Mouse (Mus musculus) effector memory CD4-positive, alpha-beta T cell, adult 5 months (primary cell): ENCODE results near the gene Zbtb25. TPM values are rescaled to one million over a fixed set of nuclear protein-coding genes. Genes with fewer than 3 reads are reported as not detected.

Experiments
- polyA plus RNA-seq: library from polyadenylated mRNA; unstranded; fragments of 100-300 nt; shearing (Covaris generic); gene quantifications from one replicate; pipeline ENCODE4 v1.2.1, GENCODE M21; 2017

The Zbtb25 gene
- 170 TPM for polyA plus RNA-seq

DNA sequence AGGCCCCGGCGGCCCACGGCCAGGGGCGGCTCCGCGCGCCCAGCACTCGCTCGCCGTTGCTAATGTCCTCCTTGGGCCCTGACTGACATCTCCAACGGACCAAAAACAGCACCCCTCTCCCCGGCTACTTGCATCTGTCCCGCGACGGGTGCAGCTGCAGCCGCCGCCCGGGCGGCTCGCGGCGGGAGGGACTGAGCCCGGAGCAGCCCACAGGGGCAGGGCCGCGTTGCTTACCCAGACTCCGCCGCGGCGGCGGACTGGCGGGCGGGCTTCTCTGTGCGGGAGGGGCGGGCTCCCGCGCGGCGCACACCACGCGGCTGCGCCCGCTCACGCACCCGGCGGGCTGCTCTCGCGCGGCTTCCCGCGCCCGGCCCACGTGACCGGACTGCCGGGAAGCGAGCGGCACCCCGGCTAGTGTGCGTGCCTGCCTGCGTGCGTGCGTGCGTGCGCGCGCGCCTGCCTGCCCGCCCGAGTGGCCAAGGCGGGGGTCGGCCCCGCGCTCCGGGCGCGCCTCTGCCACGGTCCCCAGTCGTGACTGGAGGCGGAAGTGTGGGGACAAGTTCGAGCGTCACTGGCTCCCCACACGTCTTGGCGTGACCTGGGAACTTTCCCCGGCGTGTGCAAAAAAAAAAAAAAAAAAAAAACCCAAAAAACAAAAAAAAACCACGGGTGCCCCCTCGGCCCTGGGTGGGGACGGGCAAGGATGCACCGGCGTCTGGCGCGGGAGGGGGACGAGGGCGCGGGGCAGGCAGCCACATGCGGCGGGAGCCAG, at the start of gene Zbtb25:
Zbtb25 (minus strand) TSS at position 397 of the 772 bp plus-strand sequence.

DNA sequence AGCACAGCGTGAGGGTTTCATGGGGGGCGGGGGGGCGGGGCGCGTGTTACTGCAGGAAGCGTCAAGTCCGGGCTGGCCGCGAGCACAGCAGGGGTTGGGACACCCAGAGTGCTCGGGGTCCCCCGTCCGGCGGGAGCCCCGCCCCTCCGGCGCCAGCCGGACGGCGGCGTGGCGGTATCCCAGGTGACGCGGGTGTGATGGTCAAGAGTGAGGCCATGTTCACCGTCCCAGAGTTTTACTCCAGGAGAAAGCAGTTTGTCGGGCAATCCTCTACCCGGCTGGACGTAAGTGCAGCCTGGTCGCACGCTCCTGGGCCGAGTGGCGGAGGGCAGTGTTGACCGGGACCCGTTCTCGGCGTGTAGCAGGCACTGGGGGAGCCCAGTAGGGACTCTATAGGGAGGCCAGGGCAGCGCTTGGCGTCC, 48.0 kb upstream of the Zbtb25 start, which contains the start of gene Ppp1r36:
Ppp1r36 (plus strand) TSS at position 106 of the 422 bp plus-strand sequence.

DNA sequence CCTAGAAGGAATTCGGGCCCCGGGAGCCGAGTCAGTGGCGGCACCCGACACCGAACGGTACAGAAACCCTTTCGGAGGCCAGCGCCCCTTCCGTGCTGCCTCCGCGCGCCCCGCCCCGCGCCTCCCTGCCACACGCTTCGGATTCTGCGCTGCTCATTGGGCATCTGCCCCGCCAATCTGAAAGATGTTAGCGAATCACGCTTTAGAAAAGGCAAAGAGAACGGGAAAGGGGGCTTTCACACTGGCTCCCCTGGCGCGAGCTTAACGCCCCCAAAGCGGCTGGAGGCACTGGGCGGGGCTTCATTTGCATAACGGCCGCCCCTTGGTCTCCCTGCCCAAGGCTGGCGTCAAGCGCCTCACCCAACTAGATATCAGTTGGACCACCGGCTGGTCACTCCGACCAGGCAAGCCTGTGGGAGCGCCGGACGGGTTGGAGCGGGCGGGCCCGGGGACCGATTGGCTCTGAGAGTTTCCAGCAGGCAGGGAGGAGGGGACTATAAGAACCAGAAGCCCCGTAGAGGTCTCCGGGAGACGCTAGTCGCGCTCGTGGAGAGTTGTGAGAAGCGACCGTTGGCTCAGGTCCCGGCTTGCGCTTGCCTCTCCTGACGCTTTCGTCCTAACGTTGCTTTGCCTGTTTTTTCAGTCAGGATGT, 34.6 kb upstream of the Zbtb25 start, which contains the start of gene Hspa2:
Hspa2 (plus strand) TSS at position 291 of the 652 bp plus-strand sequence.

DNA sequence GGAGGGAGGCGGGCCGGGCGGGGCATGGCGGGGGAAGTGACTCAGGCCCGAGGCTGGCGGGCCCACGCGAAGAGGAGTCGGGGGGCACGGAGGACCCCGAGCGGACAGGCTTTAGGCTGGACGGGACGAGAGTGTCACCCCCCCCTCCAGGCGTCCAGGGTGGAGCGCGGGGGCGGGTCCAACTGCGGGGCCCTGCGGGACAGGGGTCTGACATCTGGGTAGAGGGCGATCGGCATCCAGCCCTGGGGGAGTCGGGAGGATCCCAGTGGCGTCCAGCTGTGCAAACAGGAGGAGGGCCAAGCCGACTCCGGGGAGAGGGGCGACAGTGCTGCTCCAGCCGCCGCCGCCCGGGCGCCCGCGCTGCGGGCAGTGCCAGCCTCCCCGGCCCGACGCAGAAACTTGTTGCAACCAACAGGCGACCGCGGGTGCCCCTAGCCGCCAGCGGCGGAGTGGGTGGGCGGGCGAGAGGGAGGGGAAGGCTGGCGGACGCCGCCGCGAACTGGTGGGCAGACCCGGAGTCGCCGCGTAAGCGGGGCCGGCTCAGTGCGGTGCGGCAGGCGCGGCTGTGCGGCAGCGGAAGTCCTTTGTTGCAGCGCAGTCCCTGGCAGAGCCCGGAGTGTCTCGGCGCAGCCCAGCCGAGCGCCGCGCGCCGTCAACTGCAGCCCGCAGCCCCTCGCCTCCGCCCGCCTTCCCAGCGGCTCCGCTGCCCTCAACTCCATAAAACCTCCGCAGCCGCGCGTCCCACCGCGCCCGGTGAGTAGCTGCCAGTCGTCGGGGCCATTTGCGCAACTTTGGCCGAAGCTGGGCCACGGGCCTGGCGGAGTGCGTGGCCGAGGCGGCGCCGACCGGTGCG, 802 bp upstream of the Zbtb25 start, which contains the start of gene Zbtb1:
Zbtb1 (plus strand) TSS at position 289 of the 853 bp plus-strand sequence.

DNA sequence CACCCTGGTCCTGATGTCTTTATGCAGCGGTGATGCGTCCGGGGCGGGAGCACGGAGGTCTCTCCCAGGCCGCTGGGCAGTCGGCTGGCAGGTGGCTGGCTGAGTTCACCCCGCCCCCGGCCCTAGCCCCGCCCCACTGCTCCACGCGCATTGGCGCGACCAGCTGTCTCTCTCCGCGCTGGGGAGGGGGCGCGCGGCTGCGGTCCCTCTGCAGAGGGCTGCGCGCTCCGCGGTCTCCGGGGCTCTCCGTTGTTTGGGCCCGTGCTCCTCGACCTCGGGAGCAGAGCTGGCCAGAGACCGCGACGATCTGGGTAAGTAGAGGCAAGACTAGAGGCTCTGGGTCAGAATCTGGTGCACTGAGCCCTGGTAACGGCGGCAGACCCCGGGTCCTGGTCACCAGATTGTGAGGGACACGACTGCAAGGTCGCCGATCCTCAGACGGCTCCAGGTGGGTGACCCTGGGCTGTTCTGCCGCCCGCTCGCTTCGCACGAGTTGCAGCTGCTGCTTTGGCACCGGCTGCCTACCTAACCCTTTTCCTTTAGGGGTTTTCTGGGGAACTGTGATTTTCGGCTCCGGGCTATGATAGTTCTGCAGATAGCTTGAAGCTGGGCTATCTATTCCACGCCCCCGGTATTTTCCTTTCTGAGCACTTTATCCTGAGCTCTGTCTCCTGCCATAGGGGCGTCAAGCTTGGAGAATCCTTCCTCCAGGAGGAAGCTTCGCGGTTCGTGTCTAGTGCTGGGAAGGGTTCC, 44.5 kb downstream of the Zbtb25 start, which contains the start of gene Akap5:
Akap5 (plus strand) TSS at position 213 of the 753 bp plus-strand sequence.

Other genes with a start within 250 kb of the Zbtb25 start
- gene Esr2, start 192.3 kb downstream of the Zbtb25 start, polyA plus RNA-seq, result not detected
- not detected for gene Tex21, start 122.9 kb downstream of the Zbtb25 start, polyA plus RNA-seq
- gene Mthfd1, start 114.3 kb downstream of the Zbtb25 start, polyA plus RNA-seq, result 39.3 TPM
- gene Akap5, start 44.7 kb downstream of the Zbtb25 start, polyA plus RNA-seq, result 0.99 TPM
- gene Zbtb1, start 664 bp upstream of the Zbtb25 start, polyA plus RNA-seq, result 33.4 TPM
- gene Hspa2, start 34.6 kb upstream of the Zbtb25 start, polyA plus RNA-seq, result 11.3 TPM
- gene Ppp1r36, start 47.9 kb upstream of the Zbtb25 start, polyA plus RNA-seq, result not detected
- 2.9 TPM for gene Plekhg3, start 161.3 kb upstream of the Zbtb25 start, polyA plus RNA-seq